Mouse (Mus musculus): Measurements from ENCODE around the gene Wfdc15a. TPM values are rescaled to one million over a fixed set of nuclear protein-coding genes. Genes with fewer than 3 reads are reported as not detected.

Gene Wfdc15a
- total RNA-seq, 2 experiments from 2014 or later = not detected

GRCm38 (mm10) chr2:164192279-164192678 is 7.7 kb downstream of the Wfdc15a start:
- no peak for DNase-seq
- Histone ChIP-seq H3K27ac (no peak overlapping the region), H3K4me3 (no peak overlapping the region)
- intact Hi-C loops (cut with DNase I) = no loop called here
- TF ChIP-seq CTCF (IDR thresholded peaks at IDR 0.05) = no peak

GRCm38 (mm10) chr2:164190576-164190975 is 9.4 kb downstream of the Wfdc15a start, which contains the start of gene Wfdc12:
Gene Wfdc12, minus strand, starts transcription at chr2:164190608.
- no peak within 1 kb of the TSS for H3K27ac ChIP-seq
- intact Hi-C loops (cut with DNase I) = no loop called here
- no peak for TF ChIP-seq CTCF (IDR thresholded peaks at IDR 0.05)
- no peak within 1 kb of the TSS for H3K4me3 ChIP-seq
- DNase-seq = no peak

GRCm38 (mm10) chr2:164188722-164189121 is 11.2 kb downstream of the Wfdc15a start:
- DNase-seq = no peak
- TF ChIP-seq CTCF (IDR thresholded peaks at IDR 0.05) = peak; percentile 64
- intact Hi-C loops (cut with DNase I) = no loop called here
- Histone ChIP-seq H3K4me3 (no peak overlapping the region), H3K27ac (no peak overlapping the region)

GRCm38 (mm10) chr2:164184145-164184719 is 15.7 kb downstream of the Wfdc15a start:
- Histone ChIP-seq H3K4me3 (no peak overlapping the region), H3K27ac (no peak overlapping the region)
- TF ChIP-seq CTCF (IDR thresholded peaks at IDR 0.05) = no peak
- intact Hi-C loops (cut with DNase I) = no loop called here
- no peak for DNase-seq

GRCm38 (mm10) chr2:164183340-164183739 is 16.6 kb downstream of the Wfdc15a start:
- no peak overlapping the region for H3K27ac ChIP-seq
- no peak overlapping the region for H3K4me3 ChIP-seq
- no peak for DNase-seq
- intact Hi-C loops (cut with DNase I) = no loop called here
- no peak for TF ChIP-seq CTCF (IDR thresholded peaks at IDR 0.05)

- Histone ChIP-seq H3K27ac (no peak within 1 kb of the TSS), H3K4me3 (no peak within 1 kb of the TSS)
- intact Hi-C loops (cut with DNase I) = no loop called here
- no peak for TF ChIP-seq CTCF (IDR thresholded peaks at IDR 0.05)
- no peak for DNase-seq
These were observed 17.2 kb downstream of the Wfdc15a start, which contains the start of gene Wfdc5 for GRCm38 (mm10) chr2:164182692-164183255. Gene Wfdc5, minus strand, starts transcription at chr2:164182742.

GRCm38 (mm10) chr2:164180770-164181169 is 19.2 kb downstream of the Wfdc15a start:
- Histone ChIP-seq H3K4me3 (no peak overlapping the region), H3K27ac (no peak overlapping the region)
- no peak for DNase-seq
- intact Hi-C loops (cut with DNase I) = loop anchor here (1.0 to 2.0 kb wide), 2 partner anchors 44 to 77 kb away; no protein-coding TSS in a partner anchor
- TF ChIP-seq CTCF (IDR thresholded peaks at IDR 0.05) = no peak

- peak; percentile 56 for DNase-seq
- Histone ChIP-seq H3K4me3 (no peak overlapping the region), H3K27ac (peak overlapping the region; percentile 53; the same call in 1 of the 2 replicates)
- intact Hi-C loops (cut with DNase I) = loop anchor here (1.0 to 2.0 kb wide), 2 partner anchors 43 to 77 kb away; no protein-coding TSS in a partner anchor
- TF ChIP-seq CTCF (IDR thresholded peaks at IDR 0.05) = peak; percentile 57
These were observed 19.8 kb downstream of the Wfdc15a start for GRCm38 (mm10) chr2:164180124-164180523.

- H3K27ac ChIP-seq = peak overlapping the region; percentile 76
- no peak overlapping the region for H3K4me3 ChIP-seq
- no peak for TF ChIP-seq CTCF (IDR thresholded peaks at IDR 0.05)
- DNase-seq = no peak
- intact Hi-C loops (cut with DNase I) = no loop called here
These were observed 22.1 kb downstream of the Wfdc15a start for GRCm38 (mm10) chr2:164177831-164178230.

GRCm38 (mm10) chr2:164175850-164176249 is 24.1 kb downstream of the Wfdc15a start:
- no peak overlapping the region for H3K27ac ChIP-seq
- H3K4me3 ChIP-seq = no peak overlapping the region
- intact Hi-C loops (cut with DNase I) = no loop called here
- no peak for DNase-seq
- TF ChIP-seq CTCF (IDR thresholded peaks at IDR 0.05) = no peak

- DNase-seq = no peak
These were observed 25.1 kb downstream of the Wfdc15a start for GRCm38 (mm10) chr2:164174649-164175395.

GRCm38 (mm10) chr2:164173394-164173793 is 26.5 kb downstream of the Wfdc15a start:
- DNase-seq = peak; percentile 84
- peak overlapping the region; percentile 10; the same call in 1 of the 2 replicates for H3K27ac ChIP-seq
- TF ChIP-seq CTCF (IDR thresholded peaks at IDR 0.05) = no peak
- intact Hi-C loops (cut with DNase I) = no loop called here
- H3K4me3 ChIP-seq = no peak overlapping the region

More at GRCm38 (mm10) chr2:164174649-164175395, 25.1 kb downstream of the Wfdc15a start:
- TF ChIP-seq CTCF (IDR thresholded peaks at IDR 0.05) = no peak
- no peak overlapping the region for H3K27ac ChIP-seq
- no peak overlapping the region for H3K4me3 ChIP-seq
- intact Hi-C loops (cut with DNase I) = no loop called here

- TF ChIP-seq CTCF (IDR thresholded peaks at IDR 0.05) = no peak
- intact Hi-C loops (cut with DNase I) = no loop called here
- no peak for DNase-seq
- Histone ChIP-seq H3K27ac (no peak within 1 kb of the TSS), H3K4me3 (peak within 1 kb of the TSS; percentile 62)
These were observed 29.0 kb downstream of the Wfdc15a start, which contains the start of gene Kcns1 for GRCm38 (mm10) chr2:164170902-164171301. Gene Kcns1, minus strand, starts transcription at chr2:164171113.
